Mouse (Mus musculus) induced T-regulatory cell, adult 2 months (primary cell): ENCODE data around the gene Gdf9.

Experiments
- DNase-seq: peaks from one replicate; pipeline ENCODE4 v3.0.0-alpha.2; 2012; ENCODE audit warnings: low read depth

Gene Gdf9

GRCm38 (mm10) chr11:53445562-53445961, 14.7 kb downstream of the Gdf9 start:
- no peak for DNase-seq

- no peak for DNase-seq
These were observed 15.4 kb downstream of the Gdf9 start for GRCm38 (mm10) chr11:53446183-53446582.

- no peak for DNase-seq
These were observed 17.2 kb downstream of the Gdf9 start for GRCm38 (mm10) chr11:53447996-53448395.

- DNase-seq: no peak
These were observed 17.7 kb downstream of the Gdf9 start for GRCm38 (mm10) chr11:53448529-53448928.

- no peak for DNase-seq
These were observed 19.4 kb downstream of the Gdf9 start for GRCm38 (mm10) chr11:53450070-53450705.

GRCm38 (mm10) chr11:53451361-53451760, 20.5 kb downstream of the Gdf9 start:
- DNase-seq: no peak

GRCm38 (mm10) chr11:53452396-53452795, 21.6 kb downstream of the Gdf9 start:
- DNase-seq: no peak

GRCm38 (mm10) chr11:53453031-53453430, 22.2 kb downstream of the Gdf9 start:
- no peak for DNase-seq

- no peak for DNase-seq
These were observed 25.9 kb downstream of the Gdf9 start, which contains the start of the genes Gm10447 and Shroom1 for GRCm38 (mm10) chr11:53456474-53457371. TSS of gene Gm10447 (minus strand) at chr11:53457110. TSS of gene Shroom1 (plus strand) at chr11:53457205.

- DNase-seq: no peak
These were observed 26.6 kb downstream of the Gdf9 start for GRCm38 (mm10) chr11:53457372-53457954.

- DNase-seq: no peak
These were observed 28.2 kb downstream of the Gdf9 start for GRCm38 (mm10) chr11:53458996-53459395.

- DNase-seq: no peak
These were observed 29.4 kb downstream of the Gdf9 start for GRCm38 (mm10) chr11:53460192-53460591.

- no peak for DNase-seq
These were observed 30.9 kb downstream of the Gdf9 start for GRCm38 (mm10) chr11:53461727-53462126.

- no peak for DNase-seq
These were observed 33.0 kb downstream of the Gdf9 start for GRCm38 (mm10) chr11:53463551-53464424.

GRCm38 (mm10) chr11:53466231-53466971, 35.6 kb downstream of the Gdf9 start:
- DNase-seq: peak; percentile 57

- no peak for DNase-seq
These were observed 38.6 kb downstream of the Gdf9 start for GRCm38 (mm10) chr11:53469294-53469967.

GRCm38 (mm10) chr11:53469968-53470695, 39.3 kb downstream of the Gdf9 start, which contains the start of gene Gm9837:
TSS of gene Gm9837 (minus strand) at chr11:53470479.
- DNase-seq: peak; percentile 91

GRCm38 (mm10) chr11:53472709-53473108, 41.9 kb downstream of the Gdf9 start:
- DNase-seq: no peak

GRCm38 (mm10) chr11:53475620-53476019, 44.8 kb downstream of the Gdf9 start:
- no peak for DNase-seq

GRCm38 (mm10) chr11:53477833-53478232, 47.0 kb downstream of the Gdf9 start:
- DNase-seq: no peak
